Mouse (Mus musculus): ENCODE results near the gene Hpcal1. TPM values are rescaled to one million over a fixed set of nuclear protein-coding genes. Genes with fewer than 3 reads are reported as not detected.
"Not testable (repeated sequence)": the region's sequence is repeated elsewhere in the genome, so short reads cannot be mapped to it uniquely, and the experiment has no call there.

The Hpcal1 gene
- polyA plus RNA-seq, 1 experiment from 2014 or later = 24.0 TPM

- ATAC-seq (ENCODE audit: insufficient number of reproducible peaks, insufficient read depth, low FRiP score, low TSS enrichment, low read depth) = no peak
- H3K27me3 ChIP-seq = no peaks in the 10 kb centered on the region
- no peak overlapping the region for H3K4me3 ChIP-seq (replicated peaks)
- no peak overlapping the region for H3K9ac ChIP-seq (replicated peaks)
- no peaks in the 10 kb centered on the region for H3K36me3 ChIP-seq
- no peaks in the 10 kb centered on the region for H3K4me1 ChIP-seq (replicated peaks)
- H3K4me2 ChIP-seq = no peak overlapping the region
- no peaks in the 10 kb centered on the region for H3K9me3 ChIP-seq
- 71% methylated on average over 1 of the region's 1 CpGs for WGBS
- no peak overlapping the region for H3K27ac ChIP-seq
Measured at GRCm38 (mm10) chr12:17792756-17793155, 102.1 kb downstream of the Hpcal1 start.

- Histone ChIP-seq H3K27ac (no peak overlapping the region), H3K4me2 (no peak overlapping the region), H3K9ac (replicated peaks) (no peak overlapping the region), H3K4me3 (replicated peaks) (no peak overlapping the region), H3K36me3 (no peaks in the 10 kb centered on the region), H3K27me3 (no peaks in the 10 kb centered on the region), H3K9me3 (no peaks in the 10 kb centered on the region), H3K4me1 (replicated peaks) (no peaks in the 10 kb centered on the region)
- WGBS = 64% methylated on average over 3 of the region's 3 CpGs
- ATAC-seq (ENCODE audit: insufficient number of reproducible peaks, insufficient read depth, low FRiP score, low TSS enrichment, low read depth) = no peak
Measured at GRCm38 (mm10) chr12:17795660-17796278, 105.1 kb downstream of the Hpcal1 start.

GRCm38 (mm10) chr12:17798261-17798660 lies 107.6 kb downstream of the Hpcal1 start:
- H3K27ac ChIP-seq; H3K4me2 ChIP-seq; H3K36me3 ChIP-seq; H3K27me3 ChIP-seq; H3K4me1 ChIP-seq (replicated peaks); H3K4me3 ChIP-seq (replicated peaks); H3K9ac ChIP-seq (replicated peaks); ATAC-seq (ENCODE audit: insufficient number of reproducible peaks, insufficient read depth, low FRiP score, low TSS enrichment, low read depth); H3K9me3 ChIP-seq: not testable (repeated sequence)
- WGBS = 87% methylated on average over 11 of the region's 11 CpGs

- Histone ChIP-seq H3K27ac (no peak overlapping the region), H3K4me2 (no peak overlapping the region), H3K36me3 (no peaks in the 10 kb centered on the region), H3K9me3 (no peaks in the 10 kb centered on the region), H3K4me1 (replicated peaks) (no peaks in the 10 kb centered on the region), H3K9ac (replicated peaks) (no peak overlapping the region), H3K4me3 (replicated peaks) (no peak overlapping the region), H3K27me3 (no peaks in the 10 kb centered on the region)
- 35% methylated on average over 2 of the region's 2 CpGs for WGBS
- ATAC-seq (ENCODE audit: insufficient number of reproducible peaks, insufficient read depth, low FRiP score, low TSS enrichment, low read depth) = no peak
Measured at GRCm38 (mm10) chr12:17808542-17808941, 117.9 kb downstream of the Hpcal1 start.

- 76% methylated on average over 1 of the region's 1 CpGs for WGBS
- not testable (repeated sequence) for H3K4me3 ChIP-seq (replicated peaks); ATAC-seq (ENCODE audit: insufficient number of reproducible peaks, insufficient read depth, low FRiP score, low TSS enrichment, low read depth); H3K9me3 ChIP-seq; H3K27ac ChIP-seq; H3K27me3 ChIP-seq; H3K9ac ChIP-seq (replicated peaks); H3K4me1 ChIP-seq (replicated peaks); H3K36me3 ChIP-seq; H3K4me2 ChIP-seq
Measured at GRCm38 (mm10) chr12:17835279-17835678, 144.6 kb downstream of the Hpcal1 start.

Other genes with a start within 250 kb of the Hpcal1 start
- gene Odc1, start 146.1 kb upstream of the Hpcal1 start, polyA plus RNA-seq (2016; fragmentation: Nextera tagmentation; extraction: Ambion mirVana) = 245 and 254 TPM in 2 replicates

Data from limb, embryonic 12.5 days (tissue).